Mouse (Mus musculus): ENCODE measurements around the gene Tecta.

DNA sequence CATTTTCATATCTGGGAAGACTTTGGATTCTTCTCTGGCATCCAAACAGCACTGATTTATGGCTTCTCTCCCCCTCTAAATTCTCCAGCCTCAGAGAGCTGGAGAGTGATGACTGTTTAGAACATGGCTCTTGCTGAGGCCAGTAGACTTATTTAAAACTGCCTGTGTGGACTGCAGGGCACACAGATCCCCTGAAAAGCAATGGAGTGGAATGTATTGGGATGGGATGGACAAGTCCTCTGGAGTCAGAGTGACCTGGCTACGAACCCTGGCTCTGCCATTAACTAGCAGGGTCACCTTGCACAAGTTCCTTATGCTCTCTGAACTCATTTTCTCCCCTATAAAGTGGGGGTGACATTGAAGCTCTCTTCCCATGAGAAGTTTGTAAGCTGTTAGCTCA is 44.9 kb downstream of the Tecta start:
- TF ChIP-seq CTCF (IDR thresholded peaks at IDR 0.05; ENCODE audit: borderline replicate concordance, extremely low read depth, insufficient read depth, insufficient read length) = no peak
- no peak for TF ChIP-seq POLR2A (IDR thresholded peaks at IDR 0.05; ENCODE audit: borderline replicate concordance, extremely low read depth, insufficient read depth, insufficient read length, poor library complexity, severe bottlenecking)
